Mouse (Mus musculus) limb, embryonic 14.5 days (tissue): ENCODE data around the gene Klk11. TPM values are rescaled to one million over a fixed set of nuclear protein-coding genes. Genes with fewer than 3 reads are reported as not detected.

Experiments used
- ATAC-seq: fragments of 200-750 bp; cut with Nextera tagmentation; 2 replicates; pipeline ENCODE4 v1.8.0; 2017; ENCODE audit warnings: low read depth, moderate number of reproducible peaks, moderate TSS enrichment; ENCODE audit not compliant: low FRiP score
- DNase-seq: peaks from one replicate; pipeline ENCODE4 v3.0.0-alpha.2; 2015; ENCODE audit warnings: low spot score
- H3K27ac ChIP-seq: fragments of 300-500 bp; sonication (generic); replicated peaks from 2 replicates; pipeline ENCODE4 v1.5.1; 2014; ENCODE audit warnings: low read depth, mild to moderate bottlenecking, low read length, moderate library complexity, mixed read lengths
- H3K27me3 ChIP-seq: fragments of 300-500 bp; sonication (generic); 2 replicates; pipeline ENCODE4 v1.6.1; 2014; ENCODE audit warnings: low read length, mixed read lengths; ENCODE audit not compliant: control insufficient read depth, insufficient read depth
- H3K36me3 ChIP-seq: fragments of 300-500 bp; sonication (generic); 2 replicates; pipeline ENCODE4 v1.6.1; 2014; ENCODE audit warnings: mild to moderate bottlenecking, low read length, moderate library complexity, mixed read lengths; ENCODE audit not compliant: control insufficient read depth, insufficient read depth
- H3K4me1 ChIP-seq: fragments of 300-500 bp; sonication (generic); 2 replicates; pipeline ENCODE4 v1.6.1; 2014; ENCODE audit warnings: antibody characterized with exemption, low read length, mixed read lengths; ENCODE audit not compliant: control insufficient read depth, insufficient read depth
- H3K4me2 ChIP-seq: fragments of 300-500 bp; sonication (generic); replicated peaks from 2 replicates; pipeline ENCODE4 v1.6.1; 2014; ENCODE audit warnings: low read depth, mild to moderate bottlenecking, low read length, moderate library complexity; ENCODE audit not compliant: severe bottlenecking
- H3K4me3 ChIP-seq: fragments of 300-500 bp; sonication (generic); replicated peaks from 2 replicates; pipeline ENCODE4 v1.5.1; 2014; ENCODE audit warnings: low read length
- H3K9ac ChIP-seq: fragments of 300-500 bp; sonication (generic); 2 replicates; pipeline ENCODE4 v1.6.1; 2014; ENCODE audit warnings: mild to moderate bottlenecking, low read depth, low read length, moderate library complexity; ENCODE audit not compliant: severe bottlenecking
- H3K9me3 ChIP-seq: fragments of 300-500 bp; sonication (generic); 2 replicates; pipeline ENCODE4 v1.6.1; 2016; ENCODE audit warnings: low read length; ENCODE audit not compliant: control insufficient read depth
- POLR2A ChIP-seq: fragments of 200-500 bp; IDR thresholded peaks from 2 replicates; pipeline ENCODE4 v1.8.0; 2012; ENCODE audit warnings: inconsistent platforms, mild to moderate bottlenecking, moderate library complexity, borderline replicate concordance; ENCODE audit not compliant: insufficient read depth, insufficient read length; ENCODE audit errors: extremely low read depth
- WGBS: fragments of 180-500 bp; shearing (Covaris S2); extraction: QIAGEN DNeasy Blood & Tissue Kit; methylation state at CpG from one replicate; pipeline ENCODE4 v1.1.7; 2014; 5-methylcytosine and 5-hydroxymethylcytosine counted together
- polyA plus RNA-seq, 2 experiments: library from polyadenylated mRNA; depleted of rRNA in 1 of 2; stranded (reverse) in 1 of 2; unstranded in 1 of 2; fragments of >200 nt; fragmentation: Nextera tagmentation in 1 of 2; extraction: Ambion mirVana in 1 of 2; gene quantifications; 2 replicates each; pipeline versions ENCODE4 v1.2.1 to v1.2.3; 2012 to 2014

Gene Klk11
- polyA plus RNA-seq, 2 experiments, result 3.4 to 3.8 TPM

- no peaks in the 10 kb centered on the region for H3K9me3 ChIP-seq
- H3K4me2 ChIP-seq, result no peak within 1 kb of the TSS
- no peak for DNase-seq
- no peak for ATAC-seq
- no peaks in the 10 kb centered on the region for H3K4me1 ChIP-seq
- H3K4me3 ChIP-seq, result no peak within 1 kb of the TSS
- WGBS, result 37% methylated on average over 5 of the region's 5 CpGs
- no peaks in the 10 kb centered on the region for H3K27me3 ChIP-seq
- TF ChIP-seq POLR2A, result no peak
- H3K9ac ChIP-seq, result no peak within 1 kb of the TSS
- no peaks in the 10 kb centered on the region for H3K36me3 ChIP-seq
- H3K27ac ChIP-seq, result no peak within 1 kb of the TSS
Measured at GRCm38 (mm10) chr7:43810994-43811393, 36.6 kb downstream of the Klk11 start, which contains the start of gene Klk7. Gene Klk7, plus strand, starts transcription at chr7:43811294.

DNA sequence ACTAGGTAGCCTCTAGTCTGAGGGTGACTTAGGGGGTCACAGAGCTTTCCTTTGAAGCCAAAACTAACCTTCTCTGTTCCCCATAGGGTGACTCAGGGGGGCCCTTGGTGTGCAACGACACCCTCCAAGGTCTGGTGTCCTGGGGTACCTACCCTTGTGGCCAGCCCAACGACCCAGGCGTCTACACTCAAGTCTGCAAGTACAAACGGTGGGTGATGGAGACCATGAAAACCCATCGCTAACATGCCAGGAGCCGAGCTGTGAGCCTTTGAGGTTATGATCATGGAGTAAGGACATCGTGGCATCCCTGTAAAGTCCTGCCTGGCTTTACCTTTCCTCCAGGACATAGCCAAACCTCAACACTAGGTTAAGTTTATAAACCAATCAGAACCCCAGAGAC, 40.8 kb downstream of the Klk11 start:
- Histone ChIP-seq H3K9me3 (no peaks in the 10 kb centered on the region), H3K4me1 (no peaks in the 10 kb centered on the region), H3K4me3 (no peak overlapping the region), H3K27ac (no peak overlapping the region), H3K36me3 (no peaks in the 10 kb centered on the region), H3K27me3 (no peaks in the 10 kb centered on the region), H3K9ac (no peak overlapping the region), H3K4me2 (no peak overlapping the region)
- ATAC-seq (no peak), DNase-seq (no peak)
- no peak for TF ChIP-seq POLR2A
- 85% methylated on average over 7 of the region's 7 CpGs for WGBS

DNA sequence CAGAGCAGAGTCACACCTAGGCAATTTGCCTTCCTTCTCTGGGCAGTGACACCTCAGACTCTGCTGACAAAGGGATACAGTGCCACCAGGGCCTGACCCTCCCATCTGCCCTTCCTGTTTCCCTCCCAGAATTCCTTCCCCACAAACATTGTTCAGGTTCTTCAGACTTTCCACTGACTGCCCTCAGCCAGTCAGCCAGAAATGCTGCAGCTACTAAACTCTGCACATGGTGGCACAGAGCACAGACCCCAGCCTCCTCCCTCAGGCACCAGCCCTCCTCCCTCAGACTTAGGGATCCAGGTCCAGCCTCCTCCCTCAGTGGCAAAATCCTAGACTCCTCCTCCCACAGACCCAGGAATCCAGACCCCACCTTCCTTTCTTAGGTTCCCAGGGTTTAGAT, 42.3 kb downstream of the Klk11 start:
- no peaks in the 10 kb centered on the region for H3K9me3 ChIP-seq
- ATAC-seq (no peak), DNase-seq (no peak)
- no peak overlapping the region for H3K4me3 ChIP-seq
- no peak overlapping the region for H3K9ac ChIP-seq
- H3K36me3 ChIP-seq, result no peaks in the 10 kb centered on the region
- no peak for TF ChIP-seq POLR2A
- no peaks in the 10 kb centered on the region for H3K27me3 ChIP-seq
- H3K4me2 ChIP-seq, result no peak overlapping the region
- no peak overlapping the region for H3K27ac ChIP-seq
- H3K4me1 ChIP-seq, result no peaks in the 10 kb centered on the region

DNA sequence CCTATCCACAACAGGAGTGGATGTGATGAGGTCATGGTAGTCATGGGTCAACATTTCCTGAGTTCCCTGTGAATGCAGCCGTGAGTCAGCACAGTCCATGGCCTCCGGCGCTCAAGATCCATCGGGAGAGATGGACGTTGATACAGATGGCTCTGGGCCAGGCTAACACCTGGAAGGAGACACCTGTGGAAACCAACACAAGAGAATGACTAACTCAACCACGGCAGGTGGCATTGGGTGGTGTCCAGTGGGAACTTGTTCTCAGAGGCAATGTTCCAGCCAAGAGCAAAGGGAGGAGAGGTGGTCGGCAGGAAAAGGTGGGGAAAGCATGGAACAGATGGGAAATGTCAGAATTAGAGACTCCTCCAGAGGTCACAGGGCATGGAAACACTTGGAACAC, 47.2 kb downstream of the Klk11 start:
- Histone ChIP-seq H3K27me3 (no peaks in the 10 kb centered on the region), H3K36me3 (no peaks in the 10 kb centered on the region), H3K4me3 (no peak overlapping the region), H3K4me1 (no peaks in the 10 kb centered on the region), H3K9ac (no peak overlapping the region), H3K4me2 (no peak overlapping the region), H3K27ac (no peak overlapping the region), H3K9me3 (no peaks in the 10 kb centered on the region)
- TF ChIP-seq POLR2A, result no peak
- ATAC-seq (no peak), DNase-seq (no peak)
- 84% methylated on average over 7 of the region's 7 CpGs for WGBS

DNA sequence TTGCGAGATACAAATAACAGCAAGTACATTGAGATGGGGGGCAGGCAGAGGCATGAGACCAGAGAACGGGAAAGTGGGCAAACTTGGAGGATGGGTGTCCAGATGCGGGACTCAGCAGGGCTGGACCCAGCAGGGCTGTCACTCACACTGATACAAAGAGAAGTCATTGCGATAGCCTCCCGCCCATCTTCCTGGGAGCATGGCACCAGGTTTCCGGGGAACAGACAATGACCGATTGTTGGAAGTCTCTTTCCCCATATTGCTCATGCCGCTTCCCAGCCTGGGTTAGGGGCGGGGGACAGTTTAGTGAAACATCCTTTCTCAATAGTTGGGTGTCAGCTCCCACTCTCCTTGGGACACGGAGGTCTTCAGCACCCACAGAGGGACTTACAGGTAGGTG, 49.8 kb downstream of the Klk11 start, which contains the start of gene Klk6:
Klk6 (plus strand) TSS at position 301 of the 400 bp plus-strand sequence.
- no peak for DNase-seq
- WGBS, result 92% methylated on average over 10 of the region's 10 CpGs
- Histone ChIP-seq H3K9ac (no peak within 1 kb of the TSS), H3K4me2 (no peak within 1 kb of the TSS), H3K9me3 (no peaks in the 10 kb centered on the region), H3K27me3 (no peaks in the 10 kb centered on the region), H3K27ac (no peak within 1 kb of the TSS), H3K36me3 (no peaks in the 10 kb centered on the region), H3K4me3 (no peak within 1 kb of the TSS), H3K4me1 (no peaks in the 10 kb centered on the region)
- no peak for TF ChIP-seq POLR2A
- ATAC-seq, result no peak

GRCm38 (mm10) chr7:43826056-43826455, 51.7 kb downstream of the Klk11 start:
- Histone ChIP-seq H3K9ac (no peak overlapping the region), H3K27ac (no peak overlapping the region), H3K36me3 (no peaks in the 10 kb centered on the region), H3K4me3 (no peak overlapping the region), H3K4me2 (no peak overlapping the region), H3K9me3 (no peaks in the 10 kb centered on the region), H3K27me3 (no peaks in the 10 kb centered on the region), H3K4me1 (no peaks in the 10 kb centered on the region)
- DNase-seq (no peak), ATAC-seq (no peak)
- WGBS, result 76% methylated on average over 5 of the region's 5 CpGs
- TF ChIP-seq POLR2A, result no peak
